Mouse (Mus musculus): Measurements from ENCODE around the gene Grpr.

DNA sequence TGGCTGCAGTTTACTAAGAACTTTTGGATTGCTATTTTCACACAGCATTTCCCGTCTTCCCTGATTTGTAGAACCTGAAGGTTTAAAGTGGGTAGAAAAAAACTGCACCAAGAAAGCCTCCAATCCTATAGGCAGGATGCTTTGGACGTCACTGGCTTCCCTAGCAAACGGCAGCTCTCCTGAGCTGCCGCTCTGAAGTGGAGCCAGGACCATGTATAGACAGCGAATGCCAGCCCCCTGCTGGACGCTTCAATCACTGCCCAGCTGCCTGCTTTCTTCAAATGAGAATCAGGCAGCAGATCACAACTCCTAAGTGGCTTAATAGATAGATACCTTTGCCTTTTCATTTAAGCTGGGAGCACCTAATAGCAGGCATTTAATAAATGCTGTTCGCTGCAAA, at the start of gene Grpr:
- TF ChIP-seq CTCF (IDR thresholded peaks at IDR 0.05; ENCODE audit: borderline replicate concordance, extremely low read depth, insufficient read depth, insufficient read length) (peak; percentile 74), POLR2A (IDR thresholded peaks at IDR 0.05; ENCODE audit: borderline replicate concordance, extremely low read depth, insufficient read depth, insufficient read length, poor library complexity, severe bottlenecking) (no peak)
